Mouse (Mus musculus): Measurements from ENCODE around the gene Olfr112. TPM values are rescaled to one million over a fixed set of nuclear protein-coding genes. Genes with fewer than 3 reads are reported as not detected.

Olfr112 gene
- polyA plus RNA-seq (2015; fragmentation: Nextera tagmentation; extraction: Ambion mirVana): not detected in 2 replicates

DNA sequence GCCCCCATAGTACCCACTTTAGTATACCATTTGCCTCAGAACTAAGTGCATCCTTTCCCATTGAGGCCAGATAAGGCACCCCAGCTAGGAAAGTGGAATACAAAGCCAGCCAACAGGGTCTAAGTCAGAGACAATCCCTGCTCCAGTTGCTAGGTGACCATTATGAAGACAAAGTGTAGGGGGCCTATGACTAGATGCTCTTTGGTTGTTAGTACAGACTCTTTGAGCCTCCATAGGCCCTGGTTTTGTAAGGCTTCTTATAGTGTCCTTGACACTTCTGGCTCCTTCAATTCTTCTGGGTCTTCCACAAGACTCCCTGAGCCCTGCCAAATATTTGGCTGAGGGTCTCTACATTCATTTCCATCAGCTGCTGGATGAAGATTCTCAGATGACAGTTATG, at the start of gene Olfr112:
Gene Olfr112 (minus strand): TSS at position 101 of the 400 bp plus-strand sequence.

DNA sequence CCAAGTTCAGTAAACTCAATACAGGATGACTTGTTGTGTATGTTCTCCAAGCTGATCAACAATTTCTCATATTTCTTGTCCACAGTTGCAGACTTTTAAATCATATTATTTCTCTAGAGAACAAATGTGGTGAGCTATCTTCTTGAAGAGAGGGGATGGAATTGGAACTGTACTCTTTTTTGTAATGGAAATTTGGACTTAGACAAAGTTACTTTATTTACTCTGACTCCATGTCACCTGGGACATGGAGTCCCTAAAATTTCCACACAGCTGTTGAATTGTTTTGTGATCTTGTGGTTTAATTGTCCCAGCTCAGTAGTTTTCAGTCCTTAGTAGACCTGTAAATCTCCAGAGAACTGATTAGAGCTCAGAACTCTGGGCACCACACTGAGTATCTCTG, 23.4 kb upstream of the Olfr112 start, which contains the start of gene Olfr114:
Gene Olfr114 (minus strand): TSS at position 101 of the 400 bp plus-strand sequence.

GRCm38 (mm10) chr17:37577563-37577962, 8.3 kb upstream of the Olfr112 start, which contains the start of gene Olfr113:
TSS of gene Olfr113 (minus strand) at chr17:37577663.

Other genes with a start within 250 kb of the Olfr112 start
- not detected in 2 replicates for gene Olfr103, start 229.8 kb downstream of the Olfr112 start, polyA plus RNA-seq (2015; fragmentation: Nextera tagmentation; extraction: Ambion mirVana)
- gene Olfr104-ps, start 209.9 kb downstream of the Olfr112 start, polyA plus RNA-seq (2015; fragmentation: Nextera tagmentation; extraction: Ambion mirVana): not detected in 2 replicates
- not detected in 2 replicates for gene Olfr105-ps, start 190.4 kb downstream of the Olfr112 start, polyA plus RNA-seq (2015; fragmentation: Nextera tagmentation; extraction: Ambion mirVana)
- not detected in 2 replicates for gene Olfr106-ps, start 179.1 kb downstream of the Olfr112 start, polyA plus RNA-seq (2015; fragmentation: Nextera tagmentation; extraction: Ambion mirVana)
- not detected in 2 replicates for gene Olfr107, start 170.2 kb downstream of the Olfr112 start, polyA plus RNA-seq (2015; fragmentation: Nextera tagmentation; extraction: Ambion mirVana)
- gene Olfr108, start 124.0 kb downstream of the Olfr112 start, polyA plus RNA-seq (2015; fragmentation: Nextera tagmentation; extraction: Ambion mirVana): not detected in 2 replicates
- not detected in 2 replicates for gene Olfr109, start 110.5 kb downstream of the Olfr112 start, polyA plus RNA-seq (2015; fragmentation: Nextera tagmentation; extraction: Ambion mirVana)
- 0.16 TPM in 1 of 2 replicates, not detected in the other for gene H2-M2, start 85.9 kb downstream of the Olfr112 start, polyA plus RNA-seq (2015; fragmentation: Nextera tagmentation; extraction: Ambion mirVana)
- not detected in 2 replicates for gene Olfr110, start 77.0 kb downstream of the Olfr112 start, polyA plus RNA-seq (2015; fragmentation: Nextera tagmentation; extraction: Ambion mirVana)
- gene Olfr111, start 61.4 kb downstream of the Olfr112 start, polyA plus RNA-seq (2015; fragmentation: Nextera tagmentation; extraction: Ambion mirVana): 0.05 TPM in 1 of 2 replicates, not detected in the other
- not detected in 2 replicates for gene Olfr113, start 8.2 kb upstream of the Olfr112 start, polyA plus RNA-seq (2015; fragmentation: Nextera tagmentation; extraction: Ambion mirVana)
- gene Olfr114, start 23.3 kb upstream of the Olfr112 start, polyA plus RNA-seq (2015; fragmentation: Nextera tagmentation; extraction: Ambion mirVana): not detected in 2 replicates
- gene Olfr115, start 57.7 kb upstream of the Olfr112 start, polyA plus RNA-seq (2015; fragmentation: Nextera tagmentation; extraction: Ambion mirVana): not detected in 2 replicates
- not detected in 2 replicates for gene Olfr116, start 57.7 kb upstream of the Olfr112 start, polyA plus RNA-seq (2015; fragmentation: Nextera tagmentation; extraction: Ambion mirVana)
- not detected in 2 replicates for gene Olfr117, start 94.3 kb upstream of the Olfr112 start, polyA plus RNA-seq (2015; fragmentation: Nextera tagmentation; extraction: Ambion mirVana)
- gene Olfr118, start 97.5 kb upstream of the Olfr112 start, polyA plus RNA-seq (2015; fragmentation: Nextera tagmentation; extraction: Ambion mirVana): not detected in 2 replicates
- not detected in 2 replicates for gene Olfr119, start 127.1 kb upstream of the Olfr112 start, polyA plus RNA-seq (2015; fragmentation: Nextera tagmentation; extraction: Ambion mirVana)
- gene Olfr120, start 152.4 kb upstream of the Olfr112 start, polyA plus RNA-seq (2015; fragmentation: Nextera tagmentation; extraction: Ambion mirVana): not detected in 2 replicates
- not detected in 2 replicates for gene Olfr121, start 179.4 kb upstream of the Olfr112 start, polyA plus RNA-seq (2015; fragmentation: Nextera tagmentation; extraction: Ambion mirVana)
- not detected in 2 replicates for gene Olfr122, start 199.2 kb upstream of the Olfr112 start, polyA plus RNA-seq (2015; fragmentation: Nextera tagmentation; extraction: Ambion mirVana)
- gene Olfr123, start 224.1 kb upstream of the Olfr112 start, polyA plus RNA-seq (2015; fragmentation: Nextera tagmentation; extraction: Ambion mirVana): not detected in 2 replicates
- not detected in 2 replicates for gene Olfr124, start 230.4 kb upstream of the Olfr112 start, polyA plus RNA-seq (2015; fragmentation: Nextera tagmentation; extraction: Ambion mirVana)